In genomic region chr7:105481505-105482411, GRCm38 (mm10) we compare ENCODE assay signal across 8 mouse cellular contexts. TPM values are rescaled to one million over a fixed set of nuclear protein-coding genes. Genes with fewer than 3 reads are reported as not detected.
A peak's percentile ranks its signal among the peaks of the same experiment; 100 is the strongest.
DNase-seq lines count a peak whose midpoint lies in the region; ATAC-seq lines count a peak whose summit lies in the region.

TSS of gene Cavin3 (minus strand) at chr7:105482300.

- no peaks in the 10 kb centered on the region for H3K27me3 ChIP-seq in embryonic facial prominence, embryonic 15.5 days
- H3K27me3 ChIP-seq in limb, embryonic 12.5 days, result peaks cover 25% of the 10 kb centered on the region
- H3K27me3 ChIP-seq in midbrain, embryonic 14.5 days (ENCODE audit: control insufficient read depth, insufficient read depth, low read length), result 0 out of 2 replicates have a peak, but pooled peaks cover 2% of the 10 kb centered on the region
- H3K27me3 ChIP-seq in stomach, embryonic 16.5 days (ENCODE audit: control insufficient read depth, insufficient read depth, low read length), result no peaks in the 10 kb centered on the region

- H3K9ac ChIP-seq in embryonic facial prominence, embryonic 15.5 days, result peak within 1 kb of the TSS; percentile 65
- peak within 1 kb of the TSS; percentile 70 for H3K9ac ChIP-seq in limb, embryonic 12.5 days (replicated peaks)
- H3K9ac ChIP-seq in midbrain, embryonic 14.5 days (replicated peaks; ENCODE audit: low read length), result peak within 1 kb of the TSS; percentile 64
- H3K9ac ChIP-seq in stomach, embryonic 16.5 days (ENCODE audit: low read length), result peak within 1 kb of the TSS; percentile 89

- peak within 1 kb of the TSS; percentile 95 for H3K27ac ChIP-seq in embryonic facial prominence, embryonic 15.5 days (replicated peaks)
- H3K27ac ChIP-seq in limb, embryonic 12.5 days, result peak within 1 kb of the TSS; percentile 62; the same call in 1 of the 2 replicates
- H3K27ac ChIP-seq in midbrain, embryonic 14.5 days (replicated peaks; ENCODE audit: low read depth, low read length), result peak within 1 kb of the TSS; percentile 77
- peak within 1 kb of the TSS; percentile 94 for H3K27ac ChIP-seq in stomach, embryonic 16.5 days (ENCODE audit: low read length)

- peak within 1 kb of the TSS; percentile 85 for H3K4me2 ChIP-seq in embryonic facial prominence, embryonic 15.5 days (replicated peaks)
- H3K4me2 ChIP-seq in limb, embryonic 12.5 days, result peak within 1 kb of the TSS; percentile 84
- peak within 1 kb of the TSS; percentile 92 for H3K4me2 ChIP-seq in midbrain, embryonic 14.5 days (ENCODE audit: low read length)
- peak within 1 kb of the TSS; percentile 80 for H3K4me2 ChIP-seq in stomach, embryonic 16.5 days (ENCODE audit: low read depth, low read length)

- H3K4me1 ChIP-seq in embryonic facial prominence, embryonic 15.5 days, result peaks cover 31% of the 10 kb centered on the region
- peaks cover 14% of the 10 kb centered on the region; the same call in 1 of the 2 replicates for H3K4me1 ChIP-seq in limb, embryonic 12.5 days (replicated peaks)
- peaks cover 5% of the 10 kb centered on the region for H3K4me1 ChIP-seq in midbrain, embryonic 14.5 days (ENCODE audit: control insufficient read depth, insufficient read depth, low read length)
- peaks cover 11% of the 10 kb centered on the region; the same call in 1 of the 2 replicates for H3K4me1 ChIP-seq in stomach, embryonic 16.5 days (ENCODE audit: control insufficient read depth, insufficient read depth, low read length)

- ATAC-seq in embryonic facial prominence, embryonic 15.5 days (ENCODE audit: insufficient number of reproducible peaks, low FRiP score, low TSS enrichment, low read depth), result peak; percentile 88
- ATAC-seq in limb, embryonic 12.5 days (ENCODE audit: insufficient number of reproducible peaks, insufficient read depth, low FRiP score, low TSS enrichment, low read depth), result peak; percentile 74
- ATAC-seq in midbrain, embryonic 14.5 days (ENCODE audit: low FRiP score, low TSS enrichment), result peak; percentile 86
- peak; percentile 88 for ATAC-seq in stomach, embryonic 16.5 days (ENCODE audit: insufficient read depth, low FRiP score)

- DNase-seq in thymus, postnatal 4 days, result peak; percentile 13
- DNase-seq in thymus, postnatal 10 days (ENCODE audit: low spot score in 2 of 2), result no peak
- peak; percentile 85 for DNase-seq in heart, adult 8-10 months (ENCODE audit: low spot score)
- peak; percentile 61 to 63 for DNase-seq in kidney, adult 8-10 months
- DNase-seq in midbrain, embryonic 14.5 days, result peak; percentile 87

- peak within 1 kb of the TSS; percentile 61 for H3K4me3 ChIP-seq in embryonic facial prominence, embryonic 15.5 days (replicated peaks)
- H3K4me3 ChIP-seq in limb, embryonic 12.5 days (replicated peaks), result peak within 1 kb of the TSS; percentile 47
- H3K4me3 ChIP-seq in midbrain, embryonic 14.5 days (replicated peaks; ENCODE audit: low read depth, low read length), result peak within 1 kb of the TSS; percentile 45
- peak within 1 kb of the TSS; percentile 60 for H3K4me3 ChIP-seq in stomach, embryonic 16.5 days (replicated peaks; ENCODE audit: low read length)

- H3K9me3 ChIP-seq in embryonic facial prominence, embryonic 15.5 days (replicated peaks), result no peaks in the 10 kb centered on the region
- no peaks in the 10 kb centered on the region for H3K9me3 ChIP-seq in limb, embryonic 12.5 days
- no peaks in the 10 kb centered on the region for H3K9me3 ChIP-seq in midbrain, embryonic 14.5 days (ENCODE audit: control insufficient read depth, low read length)
- H3K9me3 ChIP-seq in stomach, embryonic 16.5 days (replicated peaks; ENCODE audit: control insufficient read depth, low read length), result no peaks in the 10 kb centered on the region

- 3% methylated on average over 63 of the region's 63 CpGs for WGBS in embryonic facial prominence, embryonic 15.5 days
- WGBS in limb, embryonic 12.5 days, result 4% methylated on average over 43 of the region's 63 CpGs
- 2% methylated on average over 63 of the region's 63 CpGs for WGBS in midbrain, embryonic 14.5 days
- 3% methylated on average over 60 of the region's 63 CpGs for WGBS in stomach, embryonic 16.5 days

- H3K36me3 ChIP-seq in embryonic facial prominence, embryonic 15.5 days, result no peaks in the 10 kb centered on the region
- no peaks in the 10 kb centered on the region for H3K36me3 ChIP-seq in limb, embryonic 12.5 days
- H3K36me3 ChIP-seq in midbrain, embryonic 14.5 days (ENCODE audit: control insufficient read depth, insufficient read depth, low read length), result no peaks in the 10 kb centered on the region
- no peaks in the 10 kb centered on the region for H3K36me3 ChIP-seq in stomach, embryonic 16.5 days (ENCODE audit: control insufficient read depth, insufficient read depth, low read length)

RNA-seq across cellular contexts. Expression of gene Cavin3, which starts in this region (rescaled TPM):
- polyA plus RNA-seq in embryonic facial prominence, embryonic 15.5 days (2015; fragmentation: Nextera tagmentation; extraction: Ambion mirVana), result 150 and 156 TPM in 2 replicates
- 10 to 100 TPM; 15.1 to 19.7 (median 17.4) TPM for total RNA-seq in heart, adult 8-10 months (2022)
- polyA plus RNA-seq in limb, embryonic 12.5 days (2016; fragmentation: Nextera tagmentation; extraction: Ambion mirVana), result 23.2 and 24.8 TPM in 2 replicates
- 23.2 and 27.9 TPM in 2 replicates for polyA plus RNA-seq in midbrain, embryonic 14.5 days (2014; fragmentation: Nextera tagmentation; extraction: Ambion mirVana)
- polyA plus RNA-seq in stomach, embryonic 16.5 days (2015; fragmentation: Nextera tagmentation; extraction: Ambion mirVana), result 118 and 135 TPM in 2 replicates

Comparison
In these comparisons a context has a peak if more than half of its experiments do, and no peak if none do; other contexts are left out.
1. DNase-seq: peak in thymus, postnatal 4 days (single experiment), heart, adult 8-10 months (single experiment), kidney, adult 8-10 months (2 of 2) and midbrain, embryonic 14.5 days (single experiment); none in thymus, postnatal 10 days (0 of 2).
2. Peak in every context shown above with its lines, with median percentiles within 50 percentile points of each other: ATAC-seq, H3K27ac ChIP-seq, H3K4me2 ChIP-seq, H3K4me3 ChIP-seq and H3K9ac ChIP-seq.